Mouse (Mus musculus) layer of hippocampus, postnatal 36 days (tissue): Measurements from ENCODE around the gene Atp6v0c. TPM values are rescaled to one million over a fixed set of nuclear protein-coding genes. Genes with fewer than 3 reads are reported as not detected.
"Not testable (repeated sequence)": the region's sequence is repeated elsewhere in the genome, so short reads cannot be mapped to it uniquely, and the experiment has no call there.

Experiments
- DNase-seq, 2 experiments: peaks; one replicate each; pipeline ENCODE4 v3.0.0; 2022
- total RNA-seq, 2 experiments: library from RNA; stranded (reverse); gene quantifications; 2 replicates each; pipeline ENCODE4 v1.2.3; 2021

Atp6v0c gene
- total RNA-seq, 2 experiments from 2014 or later, result 1,151 to 1,277 TPM

GRCm38 (mm10) chr17:24156394-24156793 lies 13.1 kb downstream of the Atp6v0c start:
- DNase-seq, result no peak

GRCm38 (mm10) chr17:24155742-24156141 lies 13.8 kb downstream of the Atp6v0c start:
- DNase-seq, result no peak

- DNase-seq, result no peak
These were observed 15.0 kb downstream of the Atp6v0c start for GRCm38 (mm10) chr17:24154463-24154862.

GRCm38 (mm10) chr17:24151890-24152563 lies 17.5 kb downstream of the Atp6v0c start:
- peak; percentile 72 to 74 for DNase-seq

GRCm38 (mm10) chr17:24151382-24151781 lies 18.1 kb downstream of the Atp6v0c start:
- DNase-seq, result no peak

- no peak for DNase-seq
These were observed 18.7 kb downstream of the Atp6v0c start, which contains the start of gene Pdpk1 for GRCm38 (mm10) chr17:24150824-24151223. Pdpk1 (minus strand) TSS chr17:24150924.

GRCm38 (mm10) chr17:24149421-24149820 lies 20.1 kb downstream of the Atp6v0c start:
- DNase-seq, result no peak

GRCm38 (mm10) chr17:24142897-24143296 lies 26.6 kb downstream of the Atp6v0c start:
- no peak for DNase-seq

- peak; percentile 97 for DNase-seq
These were observed 28.0 kb downstream of the Atp6v0c start for GRCm38 (mm10) chr17:24141425-24141920.

GRCm38 (mm10) chr17:24140845-24141424 lies 28.6 kb downstream of the Atp6v0c start:
- DNase-seq, result no peak

- DNase-seq, result no peak
These were observed 29.5 kb downstream of the Atp6v0c start for GRCm38 (mm10) chr17:24139968-24140367.

GRCm38 (mm10) chr17:24139256-24139655 lies 30.2 kb downstream of the Atp6v0c start:
- DNase-seq, result no peak

- no peak for DNase-seq
These were observed 32.1 kb downstream of the Atp6v0c start for GRCm38 (mm10) chr17:24137226-24137880.

GRCm38 (mm10) chr17:24134062-24134461 lies 35.4 kb downstream of the Atp6v0c start:
- no peak for DNase-seq

- not testable (repeated sequence) for DNase-seq
These were observed 36.6 kb downstream of the Atp6v0c start for GRCm38 (mm10) chr17:24132919-24133318.

GRCm38 (mm10) chr17:24131570-24131969 lies 37.9 kb downstream of the Atp6v0c start:
- no peak for DNase-seq

- DNase-seq, result not testable (repeated sequence)
These were observed 40.3 kb downstream of the Atp6v0c start for GRCm38 (mm10) chr17:24129246-24129645.

GRCm38 (mm10) chr17:24127592-24127991 lies 41.9 kb downstream of the Atp6v0c start:
- DNase-seq, result no peak

- no peak for DNase-seq
These were observed 42.7 kb downstream of the Atp6v0c start for GRCm38 (mm10) chr17:24126801-24127200.

- no peak for DNase-seq
These were observed 50.1 kb downstream of the Atp6v0c start for GRCm38 (mm10) chr17:24119446-24119845.
